Mouse (Mus musculus) liver, postnatal 0 days (tissue): ENCODE data around the gene Ubfd1.

Experiments used
- CTCF ChIP-seq: sonication (generic); IDR thresholded peaks from 2 replicates; pipeline ENCODE4 v1.5.1; 2016; ENCODE audit warnings: antibody characterized with exemption, low read depth
- EP300 ChIP-seq: IDR thresholded peaks from 2 replicates; pipeline ENCODE4 v1.6.1; 2016; ENCODE audit warnings: antibody characterized with exemption, low read depth, mild to moderate bottlenecking

- TF ChIP-seq CTCF = no peak
- no peak for TF ChIP-seq EP300
Observed at GRCm38 (mm10) chr7:122081071-122081470, 14.1 kb downstream of the Ubfd1 start.
